Mouse (Mus musculus) spleen, adult 2 months (tissue): Measurements from ENCODE around the gene Atp11c. TPM values are rescaled to one million over a fixed set of nuclear protein-coding genes. Genes with fewer than 3 reads are reported as not detected.

ENCODE experiments used
- DNase-seq, 2 experiments: peaks; one replicate each; pipeline versions ENCODE4 v3.0.0 to v3.0.0-alpha.2; 2012 to 2021; ENCODE audit warnings: low spot score in 2 of 2, low read depth in 1 of 2
- H3K27ac ChIP-seq: fragments of 200-500 bp; 2 replicates; pipeline ENCODE4 v1.5.1; 2012; ENCODE audit warnings: low read length, inconsistent platforms; ENCODE audit not compliant: insufficient read depth
- H3K27me3 ChIP-seq: fragments of 200-500 bp; 2 replicates; pipeline ENCODE4 v1.6.1; 2012; ENCODE audit warnings: mild to moderate bottlenecking, moderate library complexity, low read length, inconsistent platforms; ENCODE audit not compliant: control insufficient read depth, insufficient read depth
- H3K36me3 ChIP-seq: fragments of 200-500 bp; 2 replicates; pipeline ENCODE4 v1.6.1; 2012; ENCODE audit warnings: mild to moderate bottlenecking, low read length, inconsistent platforms; ENCODE audit not compliant: control insufficient read depth, insufficient read depth
- H3K4me1 ChIP-seq: fragments of 200-500 bp; 2 replicates; pipeline ENCODE4 v1.6.1; 2011; ENCODE audit warnings: inconsistent platforms; ENCODE audit not compliant: control insufficient read depth, insufficient read depth, insufficient read length
- H3K4me3 ChIP-seq: fragments of 200-500 bp; 2 replicates; pipeline ENCODE4 v1.5.1; 2011; ENCODE audit warnings: mild to moderate bottlenecking, inconsistent platforms; ENCODE audit not compliant: insufficient read depth, insufficient read length; ENCODE audit errors: extremely low read depth
- CTCF ChIP-seq: fragments of 200-500 bp; IDR thresholded peaks from 2 replicates; pipeline ENCODE4 v1.5.1; 2011; ENCODE audit warnings: mild to moderate bottlenecking, inconsistent platforms; ENCODE audit not compliant: insufficient read depth, insufficient read length, insufficient replicate concordance; ENCODE audit errors: extremely low read depth
- POLR2A ChIP-seq: fragments of 200-500 bp; IDR thresholded peaks from 2 replicates; pipeline ENCODE4 v1.6.1; 2011; ENCODE audit warnings: low read depth, low read length, inconsistent platforms
- WGBS: fragments of 180-500 bp; shearing (Covaris S2); methylation state at CpG from one replicate; pipeline ENCODE4 v1.1.7; 2018; 5-methylcytosine and 5-hydroxymethylcytosine counted together
- polyA plus RNA-seq: library from polyadenylated mRNA; depleted of rRNA; stranded (reverse); fragments of >200 nt; gene quantifications from 2 replicates; pipeline ENCODE4 v1.2.3, GENCODE M21; 2012

Atp11c gene
- polyA plus RNA-seq, 1 experiment = 3.2 TPM

GRCm38 (mm10) chrX:60394292-60394691 lies 198.2 kb downstream of the Atp11c start:
- TF ChIP-seq POLR2A (no peak), CTCF (no peak)
- 84% methylated on average over 4 of the region's 4 CpGs for WGBS
- DNase-seq = no peak
- Histone ChIP-seq H3K4me1 (no peaks in the 10 kb centered on the region), H3K27ac (no peak overlapping the region), H3K27me3 (no peaks in the 10 kb centered on the region), H3K4me3 (no peak overlapping the region), H3K36me3 (no peaks in the 10 kb centered on the region)

DNA sequence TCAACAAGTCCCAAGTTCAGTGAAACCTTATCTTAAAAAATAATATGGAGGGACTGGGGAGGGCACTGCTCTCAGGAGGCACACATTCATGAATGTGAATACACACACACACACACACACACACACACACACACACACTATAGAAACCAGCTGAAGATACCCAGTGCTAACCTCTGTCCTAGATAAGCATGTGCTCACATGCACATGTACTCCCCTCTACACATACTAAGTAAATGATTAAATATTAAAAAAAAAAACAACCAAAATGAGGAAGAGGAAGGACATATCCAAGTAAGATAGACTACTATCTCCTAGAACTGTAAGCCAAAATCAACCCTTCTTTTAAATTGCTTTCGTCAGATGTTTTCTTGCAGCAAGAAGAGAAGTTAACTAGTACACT lies 205.6 kb downstream of the Atp11c start:
- no peaks in the 10 kb centered on the region for H3K4me1 ChIP-seq
- WGBS = 72% methylated on average over 1 of the region's 1 CpGs
- TF ChIP-seq POLR2A (no peak), CTCF (no peak)
- no peak overlapping the region for H3K4me3 ChIP-seq
- no peaks in the 10 kb centered on the region for H3K36me3 ChIP-seq
- no peak for DNase-seq
- H3K27ac ChIP-seq = no peak overlapping the region
- no peaks in the 10 kb centered on the region for H3K27me3 ChIP-seq

GRCm38 (mm10) chrX:60381711-60382110 lies 210.8 kb downstream of the Atp11c start:
- H3K27me3 ChIP-seq = no peaks in the 10 kb centered on the region
- DNase-seq = no peak
- WGBS = 87% methylated on average over 2 of the region's 2 CpGs

GRCm38 (mm10) chrX:60380386-60380785 lies 212.1 kb downstream of the Atp11c start:
- no peaks in the 10 kb centered on the region for H3K36me3 ChIP-seq
- H3K4me1 ChIP-seq = no peaks in the 10 kb centered on the region
- no peak for TF ChIP-seq POLR2A
- TF ChIP-seq CTCF = no peak
- no peak overlapping the region for H3K27ac ChIP-seq
- no peak overlapping the region for H3K4me3 ChIP-seq
- DNase-seq = no peak
- H3K27me3 ChIP-seq = no peaks in the 10 kb centered on the region

More at GRCm38 (mm10) chrX:60381711-60382110, 210.8 kb downstream of the Atp11c start:
- Histone ChIP-seq H3K36me3 (no peaks in the 10 kb centered on the region), H3K4me3 (no peak overlapping the region), H3K4me1 (no peaks in the 10 kb centered on the region), H3K27ac (no peak overlapping the region)
- TF ChIP-seq POLR2A (no peak), CTCF (no peak)

GRCm38 (mm10) chrX:60348741-60349140 lies 243.8 kb downstream of the Atp11c start:
- no peak overlapping the region for H3K27ac ChIP-seq
- 92% methylated on average over 1 of the region's 1 CpGs for WGBS

DNA sequence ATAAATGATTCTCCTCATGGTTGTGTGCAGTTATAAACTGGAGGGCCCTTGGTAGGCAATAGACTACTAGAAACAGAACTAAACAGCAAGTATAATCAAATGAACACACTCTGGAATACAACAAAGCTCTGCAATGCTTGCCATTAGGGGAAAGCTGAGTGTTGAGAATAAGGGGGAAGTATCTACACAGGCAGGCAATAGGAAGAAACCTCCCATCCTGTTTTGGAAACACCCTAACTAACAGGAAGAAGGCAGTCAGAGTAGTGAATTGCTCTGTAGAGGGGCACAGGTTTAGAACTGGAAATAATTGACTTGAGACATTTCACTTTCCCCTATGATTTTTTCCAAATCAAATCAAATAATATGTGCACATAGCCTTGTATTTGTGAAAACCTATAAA lies 247.1 kb downstream of the Atp11c start:
- Histone ChIP-seq H3K27me3 (no peaks in the 10 kb centered on the region), H3K27ac (no peak overlapping the region), H3K4me3 (no peak overlapping the region), H3K36me3 (no peaks in the 10 kb centered on the region), H3K4me1 (peaks cover 2% of the 10 kb centered on the region; the same call in 1 of the 2 replicates)
- TF ChIP-seq POLR2A (no peak), CTCF (no peak)
- DNase-seq = no peak

More at GRCm38 (mm10) chrX:60348741-60349140, 243.8 kb downstream of the Atp11c start:
- no peaks in the 10 kb centered on the region for H3K27me3 ChIP-seq
- TF ChIP-seq CTCF (no peak), POLR2A (no peak)
- H3K36me3 ChIP-seq = no peaks in the 10 kb centered on the region
- no peak overlapping the region for H3K4me3 ChIP-seq
- peaks cover 2% of the 10 kb centered on the region; the same call in 1 of the 2 replicates for H3K4me1 ChIP-seq
- DNase-seq = no peak

DNA sequence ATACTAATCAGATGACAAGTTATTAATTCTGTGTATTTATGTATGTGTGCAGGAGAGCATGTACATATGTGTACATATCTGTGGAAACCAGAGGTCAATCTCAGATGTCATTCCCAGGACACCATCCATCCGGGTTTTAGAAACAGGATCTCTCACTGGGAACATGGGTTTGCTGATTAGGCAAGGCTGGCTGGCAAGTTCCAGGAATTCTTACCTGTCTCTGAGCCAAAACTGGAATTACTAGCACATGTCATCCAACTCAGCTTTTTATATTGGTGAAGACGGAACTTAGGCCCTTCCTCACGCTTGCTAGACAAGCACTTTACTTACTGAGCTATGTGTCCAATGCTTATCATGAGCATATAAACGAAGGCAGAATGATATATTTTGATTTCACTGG lies 247.5 kb downstream of the Atp11c start:
- WGBS = 78% methylated on average over 4 of the region's 4 CpGs
- H3K36me3 ChIP-seq = no peaks in the 10 kb centered on the region
- H3K27me3 ChIP-seq = no peaks in the 10 kb centered on the region
- no peak for DNase-seq
- H3K4me3 ChIP-seq = no peak overlapping the region
- no peak for TF ChIP-seq POLR2A
- no peak for TF ChIP-seq CTCF
- peaks cover 2% of the 10 kb centered on the region; the same call in 1 of the 2 replicates for H3K4me1 ChIP-seq
- H3K27ac ChIP-seq = no peak overlapping the region; the same call in 1 of the 2 replicates
